Mouse (Mus musculus): ENCODE results near the gene Lipo1. TPM values are rescaled to one million over a fixed set of nuclear protein-coding genes. Genes with fewer than 3 reads are reported as not detected.
"Not testable (repeated sequence)": the region's sequence is repeated elsewhere in the genome, so short reads cannot be mapped to it uniquely, and the experiment has no call there.

Lipo1 gene
- not detected in 2 replicates for polyA plus RNA-seq (2015; fragmentation: Nextera tagmentation; extraction: Ambion mirVana)

GRCm38 (mm10) chr19:33787359-33787758 is at the start of gene Lipo1:
Lipo1 (minus strand) TSS chr19:33787459.
- H3K9me3 ChIP-seq (replicated peaks); H3K36me3 ChIP-seq; ATAC-seq (replicated peaks; ENCODE audit: insufficient number of reproducible peaks, insufficient read depth, low FRiP score, low read depth); H3K4me3 ChIP-seq; H3K27ac ChIP-seq; H3K4me2 ChIP-seq; H3K27me3 ChIP-seq; H3K4me1 ChIP-seq (replicated peaks); H3K9ac ChIP-seq: not testable (repeated sequence)

- Histone ChIP-seq H3K4me3 (no peak overlapping the region), H3K9me3 (replicated peaks) (no peaks in the 10 kb centered on the region), H3K27me3 (no peaks in the 10 kb centered on the region), H3K36me3 (no peaks in the 10 kb centered on the region), H3K4me2 (no peak overlapping the region), H3K9ac (no peak overlapping the region), H3K4me1 (replicated peaks) (no peaks in the 10 kb centered on the region), H3K27ac (no peak overlapping the region)
- WGBS = 88% methylated on average over 12 of the region's 12 CpGs
- ATAC-seq (replicated peaks; ENCODE audit: insufficient number of reproducible peaks, insufficient read depth, low FRiP score, low read depth) = no peak
Measured at GRCm38 (mm10) chr19:33786576-33787277, 532 bp downstream of the Lipo1 start.

- H3K9me3 ChIP-seq (replicated peaks); H3K27me3 ChIP-seq; H3K4me1 ChIP-seq (replicated peaks); H3K36me3 ChIP-seq; H3K9ac ChIP-seq; H3K27ac ChIP-seq: not testable (repeated sequence)
- Histone ChIP-seq H3K4me3 (peak within 1 kb of the TSS; percentile 30; the same call in 1 of the 2 replicates), H3K4me2 (peak within 1 kb of the TSS; percentile 53)
- ATAC-seq (replicated peaks; ENCODE audit: insufficient number of reproducible peaks, insufficient read depth, low FRiP score, low read depth) = peak; percentile 79
- whole genome bisulfite sequencing = 24% methylated on average over 12 of the region's 41 CpGs
Measured at GRCm38 (mm10) chr19:33761287-33762086, 25.8 kb downstream of the Lipo1 start, which contains the start of gene Lipo3. Lipo3 (minus strand) TSS chr19:33761951.

GRCm38 (mm10) chr19:33751259-33751658 is 36.0 kb downstream of the Lipo1 start, which contains the start of gene Lipo2:
Lipo2 (minus strand) TSS chr19:33751359.
- 91% methylated on average over 1 of the region's 1 CpGs for WGBS
- H3K9ac ChIP-seq; ATAC-seq (replicated peaks; ENCODE audit: insufficient number of reproducible peaks, insufficient read depth, low FRiP score, low read depth); H3K4me1 ChIP-seq (replicated peaks); H3K27ac ChIP-seq; H3K9me3 ChIP-seq (replicated peaks); H3K4me3 ChIP-seq; H3K36me3 ChIP-seq; H3K27me3 ChIP-seq; H3K4me2 ChIP-seq: not testable (repeated sequence)

Other genes with a start within 250 kb of the Lipo1 start
- gene Gm8978, start 162.2 kb downstream of the Lipo1 start, polyA plus RNA-seq (2015; fragmentation: Nextera tagmentation; extraction: Ambion mirVana) = not detected in 2 replicates
- gene Lipo2, start 36.1 kb downstream of the Lipo1 start, polyA plus RNA-seq (2015; fragmentation: Nextera tagmentation; extraction: Ambion mirVana) = 0.39 and 0.53 TPM in 2 replicates
- gene Lipo3, start 25.5 kb downstream of the Lipo1 start, polyA plus RNA-seq (2015; fragmentation: Nextera tagmentation; extraction: Ambion mirVana) = 12.7 and 13.0 TPM in 2 replicates
- not detected in 2 replicates for gene Lipf, start 173.7 kb upstream of the Lipo1 start, polyA plus RNA-seq (2015; fragmentation: Nextera tagmentation; extraction: Ambion mirVana)
- not detected in 2 replicates for gene Lipk, start 220.8 kb upstream of the Lipo1 start, polyA plus RNA-seq (2015; fragmentation: Nextera tagmentation; extraction: Ambion mirVana)

Measured in heart, embryonic 15.5 days (tissue).